Comparison of ENCODE assay signal across 14 mouse cellular contexts in genomic region chr9:62215151-62215859, GRCm38 (mm10).
"Had no signal": no experiment of that assay in that cellular context is flagged by ENCODE, and none has a peak within 500 bp of the region (broad histone marks: within the 10 kb centered on the region; RNA-seq: fewer than 3 reads in every experiment).

No protein-coding gene starts in this region.

- H3K4me2 ChIP-seq: limb, embryonic 12.5 days; liver, embryonic 13.5 days; lung, embryonic 15.5 days had no signal

- H3K4me1 ChIP-seq: liver, embryonic 13.5 days; lung, embryonic 15.5 days had no signal

- DNase-seq: kidney, adult 8-10 months; kidney, postnatal 25 days; liver; liver, embryonic 13.5 days; liver, postnatal 0 days; lung, postnatal 36 days; right cerebral cortex, adult 18-20 months; right cerebral cortex, postnatal 25 days; thymus, postnatal 36 days had no signal

- H3K9ac ChIP-seq: limb, embryonic 12.5 days; liver, embryonic 13.5 days; liver, postnatal 0 days; lung, embryonic 15.5 days had no signal

- H3K4me3 ChIP-seq: left cerebral cortex, adult 2 months; limb, embryonic 12.5 days; liver, embryonic 13.5 days; lung, embryonic 15.5 days had no signal

- H3K9me3 ChIP-seq: limb, embryonic 12.5 days; liver, embryonic 13.5 days; lung, embryonic 15.5 days had no signal

- H3K27me3 ChIP-seq: limb, embryonic 12.5 days; liver, embryonic 13.5 days had no signal

- H3K36me3 ChIP-seq: limb, embryonic 12.5 days; liver, embryonic 13.5 days; lung, embryonic 15.5 days had no signal

- ATAC-seq: intestine, postnatal 0 days; liver, postnatal 0 days; midbrain, embryonic 16.5 days had no signal

- H3K27ac ChIP-seq: left cerebral cortex, adult 2 months; limb, embryonic 12.5 days; liver, embryonic 13.5 days; lung, embryonic 15.5 days had no signal
